9 mouse cellular contexts compared by ENCODE assay signal in genomic region chr17:34630761-34631301, GRCm38 (mm10). TPM values are rescaled to one million over a fixed set of nuclear protein-coding genes. Genes with fewer than 3 reads are reported as not detected.
DNase-seq lines count a peak whose midpoint lies in the region; ATAC-seq and TF ChIP-seq lines count a peak whose summit lies in the region.
"Had no signal": no experiment of that assay in that cellular context is flagged by ENCODE, and none has a peak within 500 bp of the region (broad histone marks: within the 10 kb centered on the region; RNA-seq: fewer than 3 reads in every experiment).

No protein-coding gene starts in this region.

- WGBS in heart, embryonic 15.5 days: 2% methylated on average over 48 of the region's 48 CpGs
- 1% methylated on average over 42 of the region's 48 CpGs for WGBS in cerebellum, adult 2 months
- 4% methylated on average over 48 of the region's 48 CpGs for WGBS in heart, postnatal 0 days
- 3% methylated on average over 48 of the region's 48 CpGs for WGBS in midbrain, embryonic 11.5 days

- no peak for TF ChIP-seq POLR2A in cerebellum, adult 2 months (IDR thresholded peaks at IDR 0.05; ENCODE audit: borderline replicate concordance, insufficient read depth, low read length)

- H3K4me2 ChIP-seq in heart, embryonic 15.5 days: peak overlapping the region; percentile 97
- H3K4me2 ChIP-seq in heart, postnatal 0 days (ENCODE audit: low read depth, low read length): peak overlapping the region; percentile 59
- H3K4me2 ChIP-seq in midbrain, embryonic 11.5 days: peak overlapping the region; percentile 73

- no peak overlapping the region for H3K9ac ChIP-seq in heart, embryonic 15.5 days
- H3K9ac ChIP-seq in heart, postnatal 0 days (replicated peaks; ENCODE audit: low read depth, low read length): peak overlapping the region; percentile 41; the same call in 1 of the 2 replicates
- H3K9ac ChIP-seq in midbrain, embryonic 11.5 days (ENCODE audit: low read length): 0 out of 2 replicates have a peak overlapping the region, but pooled peaks have one; percentile 36

- peak overlapping the region; percentile 13; the same call in 1 of the 2 replicates for H3K27ac ChIP-seq in heart, embryonic 15.5 days
- H3K27ac ChIP-seq in cerebellum, adult 2 months (ENCODE audit: insufficient read depth, low read length): peak overlapping the region; percentile 97
- peak overlapping the region; percentile 36; the same call in 1 of the 2 replicates for H3K27ac ChIP-seq in heart, postnatal 0 days (ENCODE audit: low read depth)
- H3K27ac ChIP-seq in midbrain, embryonic 11.5 days (ENCODE audit: low read depth, low read length): no peak overlapping the region

- no peaks in the 10 kb centered on the region for H3K36me3 ChIP-seq in heart, embryonic 15.5 days
- H3K36me3 ChIP-seq in heart, postnatal 0 days (replicated peaks; ENCODE audit: control insufficient read depth, insufficient read depth, low read length): no peaks in the 10 kb centered on the region
- no peaks in the 10 kb centered on the region for H3K36me3 ChIP-seq in midbrain, embryonic 11.5 days (ENCODE audit: control insufficient read depth, insufficient read depth, low read length)

- H3K4me1 ChIP-seq in heart, embryonic 15.5 days (replicated peaks): peaks cover 53% of the 10 kb centered on the region
- peaks cover 8% of the 10 kb centered on the region; the same call in 1 of the 2 replicates for H3K4me1 ChIP-seq in cerebellum, adult 2 months (ENCODE audit: control insufficient read depth, insufficient read depth, low read length)
- peaks cover 16% of the 10 kb centered on the region for H3K4me1 ChIP-seq in heart, postnatal 0 days (ENCODE audit: control insufficient read depth, insufficient read depth)
- peaks cover 47% of the 10 kb centered on the region for H3K4me1 ChIP-seq in midbrain, embryonic 11.5 days (ENCODE audit: control insufficient read depth, insufficient read depth, low read length)

- TF ChIP-seq CTCF in cerebellum, adult 2 months (IDR thresholded peaks at IDR 0.05; ENCODE audit: borderline replicate concordance, insufficient read depth, low read depth, low read length): no peak
- no peak for TF ChIP-seq CTCF in heart, postnatal 0 days (IDR thresholded peaks at IDR 0.05; ENCODE audit: low read depth)

- ATAC-seq in heart, embryonic 15.5 days (replicated peaks; ENCODE audit: insufficient number of reproducible peaks, insufficient read depth, low FRiP score, low read depth): no peak
- no peak for ATAC-seq in heart, postnatal 0 days (ENCODE audit: insufficient read depth, low read depth)
- no peak for ATAC-seq in midbrain, embryonic 11.5 days (ENCODE audit: low FRiP score)
- ATAC-seq: Patski had no signal

- H3K27me3 ChIP-seq in heart, embryonic 15.5 days: peaks cover 61% of the 10 kb centered on the region
- no peaks in the 10 kb centered on the region for H3K27me3 ChIP-seq in cerebellum, adult 2 months (ENCODE audit: control insufficient read depth, insufficient read depth, low read length)
- peaks cover 50% of the 10 kb centered on the region for H3K27me3 ChIP-seq in heart, postnatal 0 days (ENCODE audit: control insufficient read depth, insufficient read depth, low read length)
- peaks cover 26% of the 10 kb centered on the region for H3K27me3 ChIP-seq in midbrain, embryonic 11.5 days (ENCODE audit: control insufficient read depth, insufficient read depth, low read length)
- H3K27me3 ChIP-seq: Patski had no signal

- DNase-seq in heart, postnatal 10 days: no peak
- DNase-seq in cerebellum, adult 2 months: peak; percentile 67 to 71
- DNase-seq in heart, postnatal 0 days (ENCODE audit: low spot score): no peak
- DNase-seq in midbrain, embryonic 11.5 days (ENCODE audit: low spot score, missing footprints): peak; percentile 87
- DNase-seq in embryo, embryonic 10.5 days (ENCODE audit: low spot score): no peak
- DNase-seq in yolk sac, embryonic 10.5 days (ENCODE audit: low spot score): no peak
- no peak for DNase-seq in right cerebral cortex, adult 18-20 months

- peak overlapping the region; percentile 44 for H3K4me3 ChIP-seq in heart, embryonic 15.5 days
- peak overlapping the region; percentile 79 for H3K4me3 ChIP-seq in cerebellum, adult 2 months (replicated peaks; ENCODE audit: insufficient read depth, low read depth, low read length)
- H3K4me3 ChIP-seq in heart, postnatal 0 days (ENCODE audit: low read depth, low read length): peak overlapping the region; percentile 37
- H3K4me3 ChIP-seq in midbrain, embryonic 11.5 days (ENCODE audit: low read depth, low read length): peak overlapping the region; percentile 23

- TF ChIP-seq EP300 in heart, postnatal 0 days (IDR thresholded peaks at IDR 0.05; ENCODE audit: low read depth): no peak

- intact Hi-C loops in heart, postnatal 10 days (cut with DNase I): no loop called here

- no peaks in the 10 kb centered on the region for H3K9me3 ChIP-seq in heart, embryonic 15.5 days (replicated peaks)
- no peaks in the 10 kb centered on the region for H3K9me3 ChIP-seq in heart, postnatal 0 days (replicated peaks; ENCODE audit: control insufficient read depth, low read length)
- H3K9me3 ChIP-seq in midbrain, embryonic 11.5 days (ENCODE audit: control insufficient read depth, low read length): no peaks in the 10 kb centered on the region

RNA-seq across cellular contexts. Expression of gene Prrt1, which starts 1.5 kb away (rescaled TPM):
- polyA plus RNA-seq in heart, embryonic 15.5 days (2015; fragmentation: Nextera tagmentation; extraction: Ambion mirVana): 0.42 and 1.2 TPM in 2 replicates
- total RNA-seq in heart, postnatal 10 days (2021): 1 to 10 TPM in 1 of 2 experiments, under 1 TPM in 1; 0.89 to 1.2 TPM
- 194 and 222 TPM in 2 replicates for polyA plus RNA-seq in cerebellum, adult 2 months (2012; rRNA removed)
- total RNA-seq in heart, postnatal 0 days (2014; rRNA removed; ENCODE audit: low replicate concordance): 0.35 TPM in 1 of 2 replicates, not detected in the other
- 0.16 and 0.19 TPM in 2 replicates for polyA plus RNA-seq in heart, postnatal 0 days (2015; fragmentation: Nextera tagmentation; extraction: Ambion mirVana)
- 1.8 and 2.4 TPM in 2 replicates for polyA plus RNA-seq in midbrain, embryonic 11.5 days (2014; fragmentation: Nextera tagmentation; extraction: Ambion mirVana)

RNA-seq across cellular contexts. Expression of gene Ppt2, which starts 2.5 kb away (rescaled TPM):
- polyA plus RNA-seq in heart, embryonic 15.5 days (2015; fragmentation: Nextera tagmentation; extraction: Ambion mirVana): 22.9 and 24.8 TPM in 2 replicates
- total RNA-seq in heart, postnatal 10 days (2021): 10 to 100 TPM; 39.0 to 45.7 TPM
- polyA plus RNA-seq in cerebellum, adult 2 months (2012; rRNA removed): 57.3 and 66.9 TPM in 2 replicates
- total RNA-seq in heart, postnatal 0 days (2014; rRNA removed; ENCODE audit: low replicate concordance): 35.7 and 37.4 TPM in 2 replicates
- polyA plus RNA-seq in heart, postnatal 0 days (2015; fragmentation: Nextera tagmentation; extraction: Ambion mirVana): 24.0 and 25.7 TPM in 2 replicates
- polyA plus RNA-seq in midbrain, embryonic 11.5 days (2014; fragmentation: Nextera tagmentation; extraction: Ambion mirVana): 25.8 and 26.4 TPM in 2 replicates

RNA-seq across cellular contexts. Expression of gene Fkbpl, which starts 13.7 kb away (rescaled TPM):
- 10.7 and 12.9 TPM in 2 replicates for polyA plus RNA-seq in heart, embryonic 15.5 days (2015; fragmentation: Nextera tagmentation; extraction: Ambion mirVana)
- total RNA-seq in heart, postnatal 10 days (2021): 1 to 10 TPM; 8.5 to 9.9 TPM
- 7.4 and 8.5 TPM in 2 replicates for polyA plus RNA-seq in cerebellum, adult 2 months (2012; rRNA removed)
- 2.6 and 7.1 TPM in 2 replicates for total RNA-seq in heart, postnatal 0 days (2014; rRNA removed; ENCODE audit: low replicate concordance)
- 12.3 and 13.4 TPM in 2 replicates for polyA plus RNA-seq in heart, postnatal 0 days (2015; fragmentation: Nextera tagmentation; extraction: Ambion mirVana)
- 14.4 and 15.1 TPM in 2 replicates for polyA plus RNA-seq in midbrain, embryonic 11.5 days (2014; fragmentation: Nextera tagmentation; extraction: Ambion mirVana)

RNA-seq across cellular contexts. Expression of gene Egfl8, which starts 15.1 kb away (rescaled TPM):
- 1.3 and 2.2 TPM in 2 replicates for polyA plus RNA-seq in heart, embryonic 15.5 days (2015; fragmentation: Nextera tagmentation; extraction: Ambion mirVana)
- total RNA-seq in heart, postnatal 10 days (2021): 1 to 10 TPM; 2.1 to 3.5 TPM
- 6.3 and 7.4 TPM in 2 replicates for polyA plus RNA-seq in cerebellum, adult 2 months (2012; rRNA removed)
- total RNA-seq in heart, postnatal 0 days (2014; rRNA removed; ENCODE audit: low replicate concordance): 0.15 and 0.93 TPM in 2 replicates
- polyA plus RNA-seq in heart, postnatal 0 days (2015; fragmentation: Nextera tagmentation; extraction: Ambion mirVana): 0.97 and 1.3 TPM in 2 replicates
- polyA plus RNA-seq in midbrain, embryonic 11.5 days (2014; fragmentation: Nextera tagmentation; extraction: Ambion mirVana): 3.3 and 3.8 TPM in 2 replicates

RNA-seq across cellular contexts. Expression of gene Atf6b, which starts 16.1 kb away (rescaled TPM):
- 39.6 and 54.5 TPM in 2 replicates for polyA plus RNA-seq in heart, embryonic 15.5 days (2015; fragmentation: Nextera tagmentation; extraction: Ambion mirVana)
- 10 to 100 TPM; 19.0 to 19.3 TPM for total RNA-seq in heart, postnatal 10 days (2021)
- 61.4 and 69.4 TPM in 2 replicates for polyA plus RNA-seq in cerebellum, adult 2 months (2012; rRNA removed)
- 15.8 and 16.6 TPM in 2 replicates for total RNA-seq in heart, postnatal 0 days (2014; rRNA removed; ENCODE audit: low replicate concordance)
- polyA plus RNA-seq in heart, postnatal 0 days (2015; fragmentation: Nextera tagmentation; extraction: Ambion mirVana): 22.5 and 24.3 TPM in 2 replicates
- polyA plus RNA-seq in midbrain, embryonic 11.5 days (2014; fragmentation: Nextera tagmentation; extraction: Ambion mirVana): 68.2 and 77.6 TPM in 2 replicates

Comparison
In these comparisons a context has a peak if more than half of its experiments do, and no peak if none do; other contexts are left out.
1. H3K4me3 ChIP-seq: peak in every context shown above with its lines; median percentile 79 in cerebellum, adult 2 months; 44 in heart, embryonic 15.5 days; 37 in heart, postnatal 0 days; 23 in midbrain, embryonic 11.5 days.
2. DNase-seq: peak in cerebellum, adult 2 months (2 of 2) and midbrain, embryonic 11.5 days (single experiment); none in heart, postnatal 10 days (0 of 2), heart, postnatal 0 days (single experiment), embryo, embryonic 10.5 days (single experiment), yolk sac, embryonic 10.5 days (single experiment) and right cerebral cortex, adult 18-20 months (single experiment).
3. RNA of gene Prrt1, which starts 1.5 kb away (polyA plus RNA-seq): 194 to 222 TPM in cerebellum, adult 2 months; 1.8 to 2.4 TPM in midbrain, embryonic 11.5 days, 0.42 to 1.2 TPM in heart, embryonic 15.5 days and 0.16 to 0.19 TPM in heart, postnatal 0 days; every median in the first group is over 10 times any median in the second.
4. Peak in every context shown above with its lines, with median percentiles within 50 percentile points of each other: H3K4me2 ChIP-seq.